Mouse (Mus musculus): ENCODE data around the gene Stra6. TPM values are rescaled to one million over a fixed set of nuclear protein-coding genes. Genes with fewer than 3 reads are reported as not detected.
A peak's percentile ranks its signal among the peaks of the same experiment; 100 is the strongest.

Stra6 gene
- polyA plus RNA-seq, 1 experiment, result 2.8 TPM

DNA sequence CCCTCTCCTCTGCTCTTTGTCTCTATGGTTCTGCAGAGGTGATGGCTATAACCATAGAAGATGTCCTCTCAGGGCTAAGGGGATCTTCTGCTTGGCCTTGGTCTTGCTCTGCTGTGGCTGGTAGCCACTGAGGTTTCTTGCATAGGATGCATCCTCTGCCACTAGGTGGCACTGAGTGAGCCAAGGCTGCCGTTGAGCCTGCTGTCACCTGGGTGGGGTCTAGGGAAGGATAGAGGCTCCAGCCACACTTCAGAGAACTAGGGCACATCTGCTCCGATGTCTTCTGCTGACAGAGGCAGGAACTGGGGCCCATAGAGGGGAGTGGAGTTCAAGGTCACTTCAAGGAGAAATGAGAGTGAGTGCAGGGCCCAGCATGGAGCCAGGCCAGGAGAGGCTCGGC, 10.5 kb upstream of the Stra6 start:
- no peak overlapping the region for H3K27ac ChIP-seq (ENCODE audit: insufficient read depth, low read length)
- no peaks in the 10 kb centered on the region; the same call in 1 of the 2 replicates for H3K4me1 ChIP-seq (ENCODE audit: control insufficient read depth, insufficient read depth, low read length)
- no peak for TF ChIP-seq POLR2A (IDR thresholded peaks at IDR 0.05; ENCODE audit: borderline replicate concordance, insufficient read depth, low read length)
- peak; percentile 82 for TF ChIP-seq CTCF (IDR thresholded peaks at IDR 0.05; ENCODE audit: borderline replicate concordance, insufficient read depth, low read depth, low read length)
- WGBS, result 35% methylated on average over 3 of the region's 3 CpGs
- H3K4me3 ChIP-seq (replicated peaks; ENCODE audit: insufficient read depth, low read depth, low read length), result no peak overlapping the region
- peak; percentile 62 to 70 for DNase-seq
- no peaks in the 10 kb centered on the region for H3K27me3 ChIP-seq (ENCODE audit: control insufficient read depth, insufficient read depth, low read length)

DNA sequence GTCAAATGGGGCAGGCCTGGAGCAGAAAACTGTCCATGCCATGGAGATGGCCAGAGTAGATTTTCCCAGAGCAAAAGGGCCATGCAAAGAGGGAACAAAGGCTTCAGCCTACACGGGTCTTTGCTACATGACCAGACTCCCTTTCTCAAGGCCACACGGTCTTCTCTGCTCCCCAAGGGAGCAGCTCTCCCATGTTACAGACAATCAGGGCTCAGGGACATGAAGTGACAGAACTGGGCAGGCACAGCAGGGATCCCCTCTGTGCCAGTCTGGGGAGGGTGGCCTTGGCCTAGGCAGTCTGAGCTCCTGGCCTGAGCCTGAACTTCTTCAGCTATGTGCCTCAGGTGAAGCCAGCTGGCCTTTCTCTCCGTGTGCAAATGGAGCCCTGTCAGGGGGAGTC, 10.0 kb upstream of the Stra6 start:
- no peaks in the 10 kb centered on the region for H3K27me3 ChIP-seq (ENCODE audit: control insufficient read depth, insufficient read depth, low read length)
- TF ChIP-seq POLR2A (IDR thresholded peaks at IDR 0.05; ENCODE audit: borderline replicate concordance, insufficient read depth, low read length) (no peak), CTCF (IDR thresholded peaks at IDR 0.05; ENCODE audit: borderline replicate concordance, insufficient read depth, low read depth, low read length) (no peak)
- DNase-seq, result no peak
- H3K27ac ChIP-seq (ENCODE audit: insufficient read depth, low read length), result no peak overlapping the region
- 59% methylated on average over 3 of the region's 3 CpGs for WGBS
- no peak overlapping the region for H3K4me3 ChIP-seq (replicated peaks; ENCODE audit: insufficient read depth, low read depth, low read length)
- H3K4me1 ChIP-seq (ENCODE audit: control insufficient read depth, insufficient read depth, low read length), result no peaks in the 10 kb centered on the region; the same call in 1 of the 2 replicates

DNA sequence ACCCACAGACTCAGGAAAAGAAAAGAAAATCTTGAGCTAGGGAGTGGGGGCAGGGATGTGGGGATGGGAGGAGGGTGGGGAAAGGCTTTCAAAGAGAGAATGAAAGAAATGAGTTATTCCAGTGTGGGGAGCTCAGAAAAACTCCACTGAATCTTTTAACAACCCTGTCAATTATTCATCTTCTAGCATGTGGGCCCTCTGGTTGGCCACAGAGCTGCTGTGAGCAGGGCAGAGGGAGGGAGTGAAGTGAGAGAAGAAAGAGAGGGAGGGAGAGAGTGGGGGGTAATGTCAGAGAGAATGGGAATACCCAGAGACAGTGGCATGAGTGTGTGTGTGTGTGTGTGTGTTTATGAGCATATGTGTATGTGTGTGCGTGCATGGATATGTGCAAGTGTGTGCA, 9.6 kb upstream of the Stra6 start:
- no peak for DNase-seq
- TF ChIP-seq CTCF (IDR thresholded peaks at IDR 0.05; ENCODE audit: borderline replicate concordance, insufficient read depth, low read depth, low read length), result no peak
- TF ChIP-seq POLR2A (IDR thresholded peaks at IDR 0.05; ENCODE audit: borderline replicate concordance, insufficient read depth, low read length), result no peak
- 100% methylated on average over 1 of the region's 1 CpGs for WGBS
- H3K27ac ChIP-seq (ENCODE audit: insufficient read depth, low read length), result no peak overlapping the region
- no peaks in the 10 kb centered on the region for H3K27me3 ChIP-seq (ENCODE audit: control insufficient read depth, insufficient read depth, low read length)
- H3K4me1 ChIP-seq (ENCODE audit: control insufficient read depth, insufficient read depth, low read length), result no peaks in the 10 kb centered on the region; the same call in 1 of the 2 replicates
- no peak overlapping the region for H3K4me3 ChIP-seq (replicated peaks; ENCODE audit: insufficient read depth, low read depth, low read length)

DNA sequence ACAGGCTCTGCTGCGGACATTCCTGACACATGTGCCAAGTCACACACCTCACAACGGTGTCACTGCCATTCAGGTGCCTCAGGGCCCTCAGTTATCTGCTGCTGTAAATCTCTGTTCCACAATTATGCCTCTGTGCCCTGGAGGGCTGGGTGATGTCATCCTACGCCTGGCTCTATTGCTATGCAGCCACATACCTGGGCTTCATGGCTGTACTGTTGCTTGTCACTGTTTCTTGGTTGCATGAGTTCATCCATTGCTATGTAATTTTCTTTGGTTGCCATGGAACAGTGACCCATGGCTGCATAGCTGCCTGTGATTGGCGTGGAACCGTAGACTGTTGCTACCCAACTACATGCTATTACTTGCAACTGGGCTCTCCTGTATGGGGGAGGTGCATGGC, 7.9 kb upstream of the Stra6 start:
- TF ChIP-seq CTCF (IDR thresholded peaks at IDR 0.05; ENCODE audit: borderline replicate concordance, insufficient read depth, low read depth, low read length) (no peak), POLR2A (IDR thresholded peaks at IDR 0.05; ENCODE audit: borderline replicate concordance, insufficient read depth, low read length) (no peak)
- no peaks in the 10 kb centered on the region for H3K27me3 ChIP-seq (ENCODE audit: control insufficient read depth, insufficient read depth, low read length)
- no peak overlapping the region for H3K4me3 ChIP-seq (replicated peaks; ENCODE audit: insufficient read depth, low read depth, low read length)
- H3K27ac ChIP-seq (ENCODE audit: insufficient read depth, low read length), result no peak overlapping the region
- WGBS, result 83% methylated on average over 5 of the region's 5 CpGs
- peaks cover 4% of the 10 kb centered on the region; the same call in 1 of the 2 replicates for H3K4me1 ChIP-seq (ENCODE audit: control insufficient read depth, insufficient read depth, low read length)
- no peak for DNase-seq

DNA sequence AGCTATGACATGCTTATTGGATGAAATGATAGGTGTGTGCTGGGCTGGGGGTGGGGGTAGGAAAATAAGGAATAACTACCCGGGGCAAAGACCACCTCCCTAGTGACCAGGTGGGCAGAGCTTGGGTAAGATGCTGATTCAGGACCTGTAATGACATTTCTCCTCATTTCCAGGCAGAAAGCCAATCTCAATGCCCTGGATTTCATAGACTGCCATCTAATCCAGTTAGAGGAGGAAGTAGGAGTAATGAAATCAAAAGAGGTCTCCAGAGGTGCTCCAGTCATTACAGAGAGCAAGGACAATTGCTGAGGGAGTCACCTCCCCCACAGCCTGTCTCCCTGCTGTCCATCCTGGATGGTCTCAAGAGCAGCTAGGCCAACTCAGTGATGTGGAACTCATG, 3.7 kb upstream of the Stra6 start:
- DNase-seq, result no peak
- WGBS, result 15% methylated on average over 1 of the region's 1 CpGs
- no peak overlapping the region for H3K27ac ChIP-seq (ENCODE audit: insufficient read depth, low read length)
- TF ChIP-seq POLR2A (IDR thresholded peaks at IDR 0.05; ENCODE audit: borderline replicate concordance, insufficient read depth, low read length) (no peak), CTCF (IDR thresholded peaks at IDR 0.05; ENCODE audit: borderline replicate concordance, insufficient read depth, low read depth, low read length) (no peak)
- peaks cover 16% of the 10 kb centered on the region for H3K4me1 ChIP-seq (ENCODE audit: control insufficient read depth, insufficient read depth, low read length)
- no peaks in the 10 kb centered on the region for H3K27me3 ChIP-seq (ENCODE audit: control insufficient read depth, insufficient read depth, low read length)
- no peak overlapping the region for H3K4me3 ChIP-seq (replicated peaks; ENCODE audit: insufficient read depth, low read depth, low read length)

DNA sequence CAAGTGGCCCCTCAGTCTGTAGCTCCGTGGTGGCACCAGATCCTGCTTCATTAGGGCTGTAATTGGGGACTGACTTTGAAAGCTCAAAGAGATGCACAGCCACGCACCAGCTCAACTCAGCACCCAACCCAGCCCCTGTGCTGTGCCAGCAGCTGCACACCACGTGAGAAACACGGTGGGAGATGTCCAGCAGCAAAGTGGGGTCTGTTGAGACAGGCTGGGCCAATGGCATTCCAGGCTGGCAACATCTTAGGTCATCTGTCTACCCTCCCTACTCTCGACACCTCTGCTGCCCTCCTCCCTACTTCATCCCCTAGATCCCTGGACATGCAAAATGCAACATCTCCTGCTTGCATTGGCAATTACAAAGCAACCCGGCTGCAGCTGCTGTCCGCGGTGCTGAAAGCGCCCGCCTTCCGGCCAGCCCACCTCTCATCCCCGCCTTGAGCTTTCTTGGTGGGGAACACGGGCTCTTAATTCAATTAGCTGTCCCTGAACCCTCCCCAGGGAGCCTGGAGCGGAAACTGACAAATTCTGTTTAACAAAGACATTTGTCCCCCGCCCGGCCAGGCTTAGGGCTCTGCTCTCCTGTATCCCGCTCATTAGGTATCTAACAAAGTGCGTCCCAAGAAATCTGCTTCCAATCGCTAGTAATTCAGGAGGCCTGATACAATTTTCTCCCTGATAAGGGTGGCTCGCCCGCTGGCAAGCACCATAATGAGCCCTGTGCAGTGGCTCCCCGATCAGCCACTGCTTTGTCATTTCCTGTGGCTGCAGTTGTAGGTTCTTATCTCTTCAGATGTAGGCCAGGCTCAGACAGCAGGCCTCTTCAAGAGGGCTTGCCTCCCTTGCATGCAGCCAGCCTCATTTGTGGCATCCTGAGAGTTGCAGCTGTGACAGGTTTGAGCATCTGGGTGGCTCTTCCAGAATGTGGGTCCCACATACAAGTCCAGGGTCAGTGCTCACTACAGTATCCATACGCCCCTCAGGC, 2.6 kb upstream of the Stra6 start:
- H3K4me1 ChIP-seq (ENCODE audit: control insufficient read depth, insufficient read depth, low read length), result peaks cover 16% of the 10 kb centered on the region
- no peaks in the 10 kb centered on the region for H3K27me3 ChIP-seq (ENCODE audit: control insufficient read depth, insufficient read depth, low read length)
- TF ChIP-seq POLR2A (IDR thresholded peaks at IDR 0.05; ENCODE audit: borderline replicate concordance, insufficient read depth, low read length), result no peak
- no peak for TF ChIP-seq CTCF (IDR thresholded peaks at IDR 0.05; ENCODE audit: borderline replicate concordance, insufficient read depth, low read depth, low read length)
- H3K4me3 ChIP-seq (replicated peaks; ENCODE audit: insufficient read depth, low read depth, low read length), result no peak overlapping the region
- H3K27ac ChIP-seq (ENCODE audit: insufficient read depth, low read length), result no peak overlapping the region
- DNase-seq, result no peak
- WGBS, result 79% methylated on average over 23 of the region's 23 CpGs

DNA sequence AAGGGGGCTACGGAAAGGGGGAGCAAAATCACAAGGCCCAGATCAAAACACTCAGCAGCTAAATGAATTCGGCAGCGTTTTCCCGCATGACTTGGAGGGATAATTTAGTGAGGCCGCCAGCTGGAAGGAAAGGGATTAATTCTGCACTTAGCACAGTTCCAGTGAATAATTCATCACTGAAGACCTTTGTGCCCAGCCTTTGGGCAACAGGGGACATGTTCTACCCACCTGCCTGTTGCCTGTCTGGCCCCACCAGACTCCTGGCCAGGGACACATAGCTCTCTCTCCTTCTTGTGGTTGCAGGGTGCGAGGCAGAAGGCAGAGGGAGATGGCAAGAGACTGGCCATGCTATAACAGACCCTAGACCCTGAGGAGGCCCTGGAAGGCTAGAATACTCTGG, 1.9 kb downstream of the Stra6 start:
- DNase-seq, result no peak
- no peaks in the 10 kb centered on the region for H3K27me3 ChIP-seq (ENCODE audit: control insufficient read depth, insufficient read depth, low read length)
- peaks cover 26% of the 10 kb centered on the region for H3K4me1 ChIP-seq (ENCODE audit: control insufficient read depth, insufficient read depth, low read length)
- no peak overlapping the region for H3K27ac ChIP-seq (ENCODE audit: insufficient read depth, low read length)
- 75% methylated on average over 6 of the region's 6 CpGs for WGBS
- no peak overlapping the region for H3K4me3 ChIP-seq (replicated peaks; ENCODE audit: insufficient read depth, low read depth, low read length)
- TF ChIP-seq POLR2A (IDR thresholded peaks at IDR 0.05; ENCODE audit: borderline replicate concordance, insufficient read depth, low read length), result no peak
- TF ChIP-seq CTCF (IDR thresholded peaks at IDR 0.05; ENCODE audit: borderline replicate concordance, insufficient read depth, low read depth, low read length), result no peak

All from cerebellum, adult 2 months (tissue).